Mouse (Mus musculus) megakaryocyte, embryonic 14.5 days (primary cell): Measurements from ENCODE around the gene Fsd1.
"Not testable (repeated sequence)": the region's sequence is repeated elsewhere in the genome, so short reads cannot be mapped to it uniquely, and the experiment has no call there.

ENCODE experiments used
- FLI1 ChIP-seq: IDR thresholded peaks from 2 replicates; pipeline ENCODE4 v1.6.1; 2012; ENCODE audit warnings: low read length, inconsistent platforms, mixed read lengths
- GATA1 ChIP-seq: IDR thresholded peaks from 3 replicates; pipeline ENCODE4 v1.6.1; 2012; ENCODE audit warnings: mixed read lengths, low read length, inconsistent platforms, borderline replicate concordance

- TF ChIP-seq GATA1, FLI1: not testable (repeated sequence)
Observed at GRCm38 (mm10) chr17:55944866-55945682, 41.2 kb upstream of the Fsd1 start.
